8 mouse cellular contexts compared by ENCODE assay signal in genomic region chr3:27709906-27710647, GRCm38 (mm10). TPM values are rescaled to one million over a fixed set of nuclear protein-coding genes. Genes with fewer than 3 reads are reported as not detected.
DNase-seq lines count a peak whose midpoint lies in the region; ATAC-seq and TF ChIP-seq lines count a peak whose summit lies in the region.

No protein-coding gene starts in this region.

- under 1% methylated on average over 57 of the region's 86 CpGs for WGBS in hindbrain, embryonic 16.5 days
- WGBS in limb, embryonic 11.5 days: 1% methylated on average over 52 of the region's 86 CpGs
- under 1% methylated on average over 63 of the region's 86 CpGs for WGBS in midbrain, embryonic 11.5 days
- 2% methylated on average over 73 of the region's 86 CpGs for WGBS in spleen, adult 2 months

- CTCF ChIA-PET in Patski (lab: Charles Lee): interaction anchor here (2.0 kb wide), 1 partner anchor 17 kb away, joined by 5 read pairs; no protein-coding TSS in a partner anchor

- no peaks in the 10 kb centered on the region for H3K36me3 ChIP-seq in hindbrain, embryonic 16.5 days (ENCODE audit: control insufficient read depth, insufficient read depth, low read length)
- no peaks in the 10 kb centered on the region for H3K36me3 ChIP-seq in limb, embryonic 11.5 days (ENCODE audit: control insufficient read depth, insufficient read depth, low read length)
- no peaks in the 10 kb centered on the region for H3K36me3 ChIP-seq in midbrain, embryonic 11.5 days (ENCODE audit: control insufficient read depth, insufficient read depth, low read length)
- H3K36me3 ChIP-seq in spleen, adult 2 months (ENCODE audit: control insufficient read depth, insufficient read depth, low read length): no peaks in the 10 kb centered on the region

- DNase-seq in Patski (ENCODE audit: low read depth, low spot score): no peak
- peak; percentile 40 for DNase-seq in cerebellum, adult 9-11 months
- peak; percentile 60 to 62 for DNase-seq in gastrocnemius, adult 8-10 months (ENCODE audit: low spot score in 2 of 2)
- peak; percentile 83 for DNase-seq in limb, embryonic 11.5 days (ENCODE audit: low spot score)
- peak; percentile 96 for DNase-seq in midbrain, embryonic 11.5 days (ENCODE audit: low spot score, missing footprints)
- DNase-seq in spleen, adult 2 months (ENCODE audit: low read depth in 1 of 2, low spot score in 2 of 2): peak in 1 of 2 experiments; percentile 29

- ATAC-seq in Patski: peak; percentile 79
- peak; percentile 64 for ATAC-seq in hindbrain, embryonic 16.5 days
- peak; percentile 75 for ATAC-seq in limb, embryonic 11.5 days (ENCODE audit: insufficient number of reproducible peaks, low FRiP score, low TSS enrichment, low read depth)
- ATAC-seq in midbrain, embryonic 11.5 days (ENCODE audit: low FRiP score): peak; percentile 69
- ATAC-seq in erythroid progenitor cell, adult 5-6 weeks (replicated peaks; ENCODE audit: low FRiP score, poor library complexity, severe bottlenecking): no peak

- H3K4me2 ChIP-seq in hindbrain, embryonic 16.5 days (ENCODE audit: low read length): peak overlapping the region; percentile 74
- H3K4me2 ChIP-seq in limb, embryonic 11.5 days (ENCODE audit: low read depth, severe bottlenecking): peak overlapping the region; percentile 53
- H3K4me2 ChIP-seq in midbrain, embryonic 11.5 days: peak overlapping the region; percentile 61

- no peaks in the 10 kb centered on the region for H3K9me3 ChIP-seq in hindbrain, embryonic 16.5 days (ENCODE audit: control insufficient read depth, low read length)
- no peaks in the 10 kb centered on the region for H3K9me3 ChIP-seq in limb, embryonic 11.5 days (ENCODE audit: control insufficient read depth, low read length)
- no peaks in the 10 kb centered on the region for H3K9me3 ChIP-seq in midbrain, embryonic 11.5 days (ENCODE audit: control insufficient read depth, low read length)

- no peak for TF ChIP-seq CTCF in Patski (IDR thresholded peaks at IDR 0.05)
- TF ChIP-seq CTCF in spleen, adult 2 months (IDR thresholded peaks at IDR 0.05; ENCODE audit: extremely low read depth, insufficient read depth, insufficient read length, insufficient replicate concordance): no peak

- peak overlapping the region; percentile 86 for H3K9ac ChIP-seq in hindbrain, embryonic 16.5 days (ENCODE audit: low read depth, low read length)
- H3K9ac ChIP-seq in limb, embryonic 11.5 days (ENCODE audit: low read length): peak overlapping the region; percentile 85
- H3K9ac ChIP-seq in midbrain, embryonic 11.5 days (ENCODE audit: low read length): peak overlapping the region; percentile 85

- TF ChIP-seq POLR2A in spleen, adult 2 months (IDR thresholded peaks at IDR 0.05; ENCODE audit: low read depth, low read length): no peak

- no peaks in the 10 kb centered on the region for H3K27me3 ChIP-seq in Patski
- peaks cover 2% of the 10 kb centered on the region; the same call in 1 of the 2 replicates for H3K27me3 ChIP-seq in hindbrain, embryonic 16.5 days (replicated peaks; ENCODE audit: control insufficient read depth, insufficient read depth, low read length)
- H3K27me3 ChIP-seq in limb, embryonic 11.5 days (ENCODE audit: control insufficient read depth, insufficient read depth, low read length): no peaks in the 10 kb centered on the region
- no peaks in the 10 kb centered on the region for H3K27me3 ChIP-seq in midbrain, embryonic 11.5 days (ENCODE audit: control insufficient read depth, insufficient read depth, low read length)
- H3K27me3 ChIP-seq in spleen, adult 2 months (ENCODE audit: control insufficient read depth, insufficient read depth, low read length): peaks cover 17% of the 10 kb centered on the region

- H3K27ac ChIP-seq in hindbrain, embryonic 16.5 days (ENCODE audit: low read depth, low read length): peak overlapping the region; percentile 93
- H3K27ac ChIP-seq in limb, embryonic 11.5 days (replicated peaks; ENCODE audit: low read depth, low read length): peak overlapping the region; percentile 94
- peak overlapping the region; percentile 92 for H3K27ac ChIP-seq in midbrain, embryonic 11.5 days (ENCODE audit: low read depth, low read length)
- peak overlapping the region; percentile 73 for H3K27ac ChIP-seq in spleen, adult 2 months (ENCODE audit: insufficient read depth, low read length)

- in situ Hi-C loops in Patski (cut with MboI; ENCODE audit: low pct_unique_long_range_greater_than_20kb): loop anchor here (5.0 to 10.0 kb wide), 2 partner anchors 152 to 395 kb away; no protein-coding TSS in a partner anchor

- H3K4me1 ChIP-seq in hindbrain, embryonic 16.5 days (ENCODE audit: control insufficient read depth, insufficient read depth, low read depth, low read length): peaks cover 7% of the 10 kb centered on the region
- H3K4me1 ChIP-seq in limb, embryonic 11.5 days (ENCODE audit: control insufficient read depth, insufficient read depth, low read length): peaks cover 2% of the 10 kb centered on the region; the same call in 1 of the 2 replicates
- H3K4me1 ChIP-seq in midbrain, embryonic 11.5 days (ENCODE audit: control insufficient read depth, insufficient read depth, low read length): peaks cover 14% of the 10 kb centered on the region
- H3K4me1 ChIP-seq in spleen, adult 2 months (ENCODE audit: control insufficient read depth, insufficient read depth, insufficient read length): peaks cover 2% of the 10 kb centered on the region; the same call in 1 of the 2 replicates

- POLR2A ChIA-PET in Patski (lab: Charles Lee): interaction anchor here (0.6 to 1.3 kb wide), 8 partner anchors 58 to 398 kb away, joined by 3 to 6 read pairs (median 4); no protein-coding TSS in a partner anchor

- peak overlapping the region; percentile 88 for H3K4me3 ChIP-seq in hindbrain, embryonic 16.5 days (ENCODE audit: low read length)
- H3K4me3 ChIP-seq in limb, embryonic 11.5 days (ENCODE audit: low read depth, low read length): peak overlapping the region; percentile 85
- peak overlapping the region; percentile 83 for H3K4me3 ChIP-seq in midbrain, embryonic 11.5 days (ENCODE audit: low read depth, low read length)
- peak overlapping the region; percentile 72 for H3K4me3 ChIP-seq in spleen, adult 2 months (ENCODE audit: extremely low read depth, insufficient read depth, insufficient read length)

RNA-seq across cellular contexts. Expression of gene Fndc3b, which starts 1.0 kb away (rescaled TPM):
- polyA plus RNA-seq in Patski (2021): 153 TPM
- 10 to 100 TPM in 3 of 4 experiments, 1 to 10 TPM in 1; 9.2 to 12.6 (median 11.2) TPM for total RNA-seq in gastrocnemius, adult 8-10 months (2022)
- polyA plus RNA-seq in hindbrain, embryonic 16.5 days (2015; fragmentation: Nextera tagmentation; extraction: Ambion mirVana): 7.5 and 9.4 TPM in 2 replicates
- 11.5 and 12.0 TPM in 2 replicates for polyA plus RNA-seq in limb, embryonic 11.5 days (2014; fragmentation: Nextera tagmentation; extraction: Ambion mirVana)
- 10.0 and 10.1 TPM in 2 replicates for polyA plus RNA-seq in midbrain, embryonic 11.5 days (2014; fragmentation: Nextera tagmentation; extraction: Ambion mirVana)
- 3.8 and 5.4 TPM in 2 replicates for polyA plus RNA-seq in spleen, adult 2 months (2012; rRNA removed)
- total RNA-seq in erythroid progenitor cell, adult 5-6 weeks (2015; ENCODE audit: low replicate concordance): 1.3 and 1.4 TPM in 2 replicates
- total RNA-seq in erythroid progenitor cell, adult 5-6 weeks (2017; ENCODE audit: low replicate concordance): 1.3 and 1.8 TPM in 2 replicates

Comparison
In these comparisons a context has a peak if more than half of its experiments do, and no peak if none do; other contexts are left out.
1. RNA of gene Fndc3b, which starts 1.0 kb away (polyA plus RNA-seq): 153 TPM in Patski (single experiment); 11.5 to 12.0 TPM in limb, embryonic 11.5 days, 10.0 to 10.1 TPM in midbrain, embryonic 11.5 days, 7.5 to 9.4 TPM in hindbrain, embryonic 16.5 days and 3.8 to 5.4 TPM in spleen, adult 2 months; every median in the first group is over 10 times any median in the second.
2. Peak in every context shown above with its lines, with median percentiles within 50 percentile points of each other: H3K27ac ChIP-seq, H3K4me2 ChIP-seq, H3K4me3 ChIP-seq and H3K9ac ChIP-seq.